Mouse (Mus musculus): ENCODE measurements at regions not wholly inside any gene's neighbourhood (a gene's known extent, or its start where the extent isn't known, plus 50 kb on each side); places are given as distances from the start of the nearest gene placed in this dataset.

GRCm38 (mm10) chr3:21356831-21357712 is 719.4 kb upstream of the Tbl1xr1 start:
- Histone ChIP-seq H3K27me3 (ENCODE audit: control insufficient read depth, insufficient read depth, low read length) (no peaks in the 10 kb centered on the region), H3K27ac (ENCODE audit: low read depth, low read length) (no peak overlapping the region), H3K9me3 (ENCODE audit: control insufficient read depth, low read length) (no peaks in the 10 kb centered on the region), H3K4me1 (ENCODE audit: control insufficient read depth, insufficient read depth, low read length) (0 out of 2 replicates have a peak, but pooled peaks cover 3% of the 10 kb centered on the region), H3K4me3 (ENCODE audit: low read depth, low read length) (no peak overlapping the region), H3K9ac (replicated peaks; ENCODE audit: low read depth, low read length) (no peak overlapping the region), H3K36me3 (ENCODE audit: control insufficient read depth, insufficient read depth, low read length) (no peaks in the 10 kb centered on the region), H3K4me2 (ENCODE audit: low read depth, low read length) (no peak overlapping the region)
- 42% methylated on average over 6 of the region's 6 CpGs for WGBS
- peak; percentile 88 for ATAC-seq (ENCODE audit: low read depth)

- 0 out of 2 replicates have a peak, but pooled peaks have one; percentile 10 for ATAC-seq (ENCODE audit: low read depth)
- no peaks in the 10 kb centered on the region for H3K36me3 ChIP-seq (ENCODE audit: control insufficient read depth, insufficient read depth, low read length)
- 0 out of 2 replicates have a peak, but pooled peaks cover 3% of the 10 kb centered on the region for H3K4me1 ChIP-seq (ENCODE audit: control insufficient read depth, insufficient read depth, low read length)
- no peak overlapping the region for H3K27ac ChIP-seq (ENCODE audit: low read depth, low read length)
- H3K4me3 ChIP-seq (ENCODE audit: low read depth, low read length), result no peak overlapping the region
- no peaks in the 10 kb centered on the region for H3K9me3 ChIP-seq (ENCODE audit: control insufficient read depth, low read length)
- no peaks in the 10 kb centered on the region for H3K27me3 ChIP-seq (ENCODE audit: control insufficient read depth, insufficient read depth, low read length)
- WGBS, result 93% methylated on average over 6 of the region's 6 CpGs
- H3K9ac ChIP-seq (replicated peaks; ENCODE audit: low read depth, low read length), result no peak overlapping the region
- H3K4me2 ChIP-seq (ENCODE audit: low read depth, low read length), result no peak overlapping the region
Observed at GRCm38 (mm10) chr3:21358068-21358467, 718.4 kb upstream of the Tbl1xr1 start.

GRCm38 (mm10) chr3:21361069-21361468 is 715.4 kb upstream of the Tbl1xr1 start:
- Histone ChIP-seq H3K27ac (ENCODE audit: low read depth, low read length) (no peak overlapping the region), H3K4me3 (ENCODE audit: low read depth, low read length) (no peak overlapping the region), H3K4me1 (ENCODE audit: control insufficient read depth, insufficient read depth, low read length) (0 out of 2 replicates have a peak, but pooled peaks cover 3% of the 10 kb centered on the region), H3K36me3 (ENCODE audit: control insufficient read depth, insufficient read depth, low read length) (no peaks in the 10 kb centered on the region), H3K9me3 (ENCODE audit: control insufficient read depth, low read length) (no peaks in the 10 kb centered on the region), H3K27me3 (ENCODE audit: control insufficient read depth, insufficient read depth, low read length) (no peaks in the 10 kb centered on the region), H3K4me2 (ENCODE audit: low read depth, low read length) (no peak overlapping the region), H3K9ac (replicated peaks; ENCODE audit: low read depth, low read length) (no peak overlapping the region)
- WGBS, result 91% methylated on average over 3 of the region's 3 CpGs
- no peak for ATAC-seq (ENCODE audit: low read depth)

DNA sequence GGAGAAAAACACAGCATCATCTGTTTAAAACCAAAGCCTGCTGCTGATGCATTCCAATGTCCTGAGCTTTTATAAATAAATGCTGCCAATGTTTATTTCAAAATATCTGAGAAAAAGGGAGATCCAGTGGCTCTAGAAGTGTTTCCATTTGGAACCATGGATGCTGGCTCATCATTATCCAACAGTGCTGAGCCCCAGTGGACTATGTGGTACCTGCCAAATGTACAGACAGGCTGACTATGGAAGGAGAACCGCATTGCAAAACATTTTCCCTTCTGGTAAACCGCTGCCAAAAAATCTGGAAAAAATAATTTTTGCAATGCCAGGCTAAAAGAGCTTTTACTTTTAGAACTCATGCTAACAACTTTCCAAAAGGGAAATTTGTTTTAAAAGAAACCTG is 696.6 kb upstream of the Tbl1xr1 start:
- no peak overlapping the region for H3K4me3 ChIP-seq (ENCODE audit: low read depth, low read length)
- no peaks in the 10 kb centered on the region for H3K36me3 ChIP-seq (ENCODE audit: control insufficient read depth, insufficient read depth, low read length)
- H3K27me3 ChIP-seq (ENCODE audit: control insufficient read depth, insufficient read depth, low read length), result no peaks in the 10 kb centered on the region
- no peak for ATAC-seq (ENCODE audit: low read depth)
- WGBS, result 90% methylated on average over 2 of the region's 2 CpGs
- H3K27ac ChIP-seq (ENCODE audit: low read depth, low read length), result no peak overlapping the region
- no peak overlapping the region for H3K4me2 ChIP-seq (ENCODE audit: low read depth, low read length)
- no peaks in the 10 kb centered on the region for H3K4me1 ChIP-seq (ENCODE audit: control insufficient read depth, insufficient read depth, low read length)
- no peak overlapping the region for H3K9ac ChIP-seq (replicated peaks; ENCODE audit: low read depth, low read length)
- no peaks in the 10 kb centered on the region for H3K9me3 ChIP-seq (ENCODE audit: control insufficient read depth, low read length)

GRCm38 (mm10) chr3:21381072-21381471 is 695.4 kb upstream of the Tbl1xr1 start:
- Histone ChIP-seq H3K27me3 (ENCODE audit: control insufficient read depth, insufficient read depth, low read length) (no peaks in the 10 kb centered on the region), H3K27ac (ENCODE audit: low read depth, low read length) (no peak overlapping the region), H3K36me3 (ENCODE audit: control insufficient read depth, insufficient read depth, low read length) (no peaks in the 10 kb centered on the region), H3K9me3 (ENCODE audit: control insufficient read depth, low read length) (no peaks in the 10 kb centered on the region), H3K9ac (replicated peaks; ENCODE audit: low read depth, low read length) (no peak overlapping the region), H3K4me1 (ENCODE audit: control insufficient read depth, insufficient read depth, low read length) (no peaks in the 10 kb centered on the region), H3K4me2 (ENCODE audit: low read depth, low read length) (no peak overlapping the region), H3K4me3 (ENCODE audit: low read depth, low read length) (no peak overlapping the region)
- ATAC-seq (ENCODE audit: low read depth), result no peak
- WGBS, result 47% methylated on average over 3 of the region's 3 CpGs

- WGBS, result 99% methylated on average over 2 of the region's 2 CpGs
- Histone ChIP-seq H3K9ac (replicated peaks; ENCODE audit: low read depth, low read length) (no peak overlapping the region), H3K4me1 (ENCODE audit: control insufficient read depth, insufficient read depth, low read length) (no peaks in the 10 kb centered on the region), H3K27ac (ENCODE audit: low read depth, low read length) (no peak overlapping the region), H3K4me2 (ENCODE audit: low read depth, low read length) (no peak overlapping the region), H3K9me3 (ENCODE audit: control insufficient read depth, low read length) (no peaks in the 10 kb centered on the region), H3K27me3 (ENCODE audit: control insufficient read depth, insufficient read depth, low read length) (no peaks in the 10 kb centered on the region), H3K36me3 (ENCODE audit: control insufficient read depth, insufficient read depth, low read length) (no peaks in the 10 kb centered on the region), H3K4me3 (ENCODE audit: low read depth, low read length) (no peak overlapping the region)
- no peak for ATAC-seq (ENCODE audit: low read depth)
Observed at GRCm38 (mm10) chr3:21403551-21403950, 672.9 kb upstream of the Tbl1xr1 start.

DNA sequence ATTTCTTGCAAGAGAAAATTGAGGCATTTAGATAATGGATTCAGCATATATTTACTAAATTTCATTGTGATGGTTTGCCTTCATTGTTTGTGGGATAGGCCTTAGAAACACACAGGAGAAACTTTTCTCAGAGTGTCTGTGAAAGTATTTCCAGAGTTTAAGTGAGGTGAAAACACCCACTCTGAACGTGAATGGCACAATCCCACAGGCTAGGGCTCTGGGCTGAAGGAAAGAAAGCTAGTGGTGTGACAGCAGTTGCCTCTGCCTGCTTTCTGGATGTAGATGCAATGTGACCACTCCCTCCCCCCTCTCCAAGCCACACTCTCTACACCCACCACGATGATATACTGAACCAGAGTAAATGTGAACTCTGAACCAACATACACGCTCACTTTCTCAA is 672.4 kb upstream of the Tbl1xr1 start:
- H3K27me3 ChIP-seq (ENCODE audit: control insufficient read depth, insufficient read depth, low read length), result no peaks in the 10 kb centered on the region
- no peaks in the 10 kb centered on the region for H3K9me3 ChIP-seq (ENCODE audit: control insufficient read depth, low read length)
- H3K27ac ChIP-seq (ENCODE audit: low read depth, low read length), result no peak overlapping the region
- no peak overlapping the region for H3K4me3 ChIP-seq (ENCODE audit: low read depth, low read length)
- no peaks in the 10 kb centered on the region for H3K36me3 ChIP-seq (ENCODE audit: control insufficient read depth, insufficient read depth, low read length)
- no peak overlapping the region for H3K4me2 ChIP-seq (ENCODE audit: low read depth, low read length)
- WGBS, result 80% methylated on average over 3 of the region's 3 CpGs
- H3K9ac ChIP-seq (replicated peaks; ENCODE audit: low read depth, low read length), result no peak overlapping the region
- no peaks in the 10 kb centered on the region for H3K4me1 ChIP-seq (ENCODE audit: control insufficient read depth, insufficient read depth, low read length)
- no peak for ATAC-seq (ENCODE audit: low read depth)

- H3K27ac ChIP-seq (ENCODE audit: low read depth, low read length), result no peak overlapping the region
- H3K4me3 ChIP-seq (ENCODE audit: low read depth, low read length), result no peak overlapping the region
- H3K4me2 ChIP-seq (ENCODE audit: low read depth, low read length), result no peak overlapping the region
- no peak overlapping the region for H3K9ac ChIP-seq (replicated peaks; ENCODE audit: low read depth, low read length)
- H3K4me1 ChIP-seq (ENCODE audit: control insufficient read depth, insufficient read depth, low read length), result no peaks in the 10 kb centered on the region
- H3K36me3 ChIP-seq (ENCODE audit: control insufficient read depth, insufficient read depth, low read length), result no peaks in the 10 kb centered on the region
- H3K27me3 ChIP-seq (ENCODE audit: control insufficient read depth, insufficient read depth, low read length), result no peaks in the 10 kb centered on the region
- H3K9me3 ChIP-seq (ENCODE audit: control insufficient read depth, low read length), result no peaks in the 10 kb centered on the region
- ATAC-seq (ENCODE audit: low read depth), result no peak
- WGBS, result 95% methylated on average over 5 of the region's 5 CpGs
Observed at GRCm38 (mm10) chr3:21407077-21407476, 669.4 kb upstream of the Tbl1xr1 start.

- no peak for ATAC-seq (ENCODE audit: low read depth)
- H3K27ac ChIP-seq (ENCODE audit: low read depth, low read length), result no peak overlapping the region
- H3K4me3 ChIP-seq (ENCODE audit: low read depth, low read length), result no peak overlapping the region
- no peak overlapping the region for H3K9ac ChIP-seq (replicated peaks; ENCODE audit: low read depth, low read length)
- 91% methylated on average over 2 of the region's 2 CpGs for WGBS
- no peaks in the 10 kb centered on the region for H3K27me3 ChIP-seq (ENCODE audit: control insufficient read depth, insufficient read depth, low read length)
- no peaks in the 10 kb centered on the region for H3K9me3 ChIP-seq (ENCODE audit: control insufficient read depth, low read length)
- H3K36me3 ChIP-seq (ENCODE audit: control insufficient read depth, insufficient read depth, low read length), result no peaks in the 10 kb centered on the region
- H3K4me1 ChIP-seq (ENCODE audit: control insufficient read depth, insufficient read depth, low read length), result no peaks in the 10 kb centered on the region
- no peak overlapping the region for H3K4me2 ChIP-seq (ENCODE audit: low read depth, low read length)
Observed at GRCm38 (mm10) chr3:21412010-21412409, 664.4 kb upstream of the Tbl1xr1 start.

All from neural tube, embryonic 14.5 days (tissue).